Comparison of ENCODE assay signal across 1 mouse cellular context in the genomic region with DNA sequence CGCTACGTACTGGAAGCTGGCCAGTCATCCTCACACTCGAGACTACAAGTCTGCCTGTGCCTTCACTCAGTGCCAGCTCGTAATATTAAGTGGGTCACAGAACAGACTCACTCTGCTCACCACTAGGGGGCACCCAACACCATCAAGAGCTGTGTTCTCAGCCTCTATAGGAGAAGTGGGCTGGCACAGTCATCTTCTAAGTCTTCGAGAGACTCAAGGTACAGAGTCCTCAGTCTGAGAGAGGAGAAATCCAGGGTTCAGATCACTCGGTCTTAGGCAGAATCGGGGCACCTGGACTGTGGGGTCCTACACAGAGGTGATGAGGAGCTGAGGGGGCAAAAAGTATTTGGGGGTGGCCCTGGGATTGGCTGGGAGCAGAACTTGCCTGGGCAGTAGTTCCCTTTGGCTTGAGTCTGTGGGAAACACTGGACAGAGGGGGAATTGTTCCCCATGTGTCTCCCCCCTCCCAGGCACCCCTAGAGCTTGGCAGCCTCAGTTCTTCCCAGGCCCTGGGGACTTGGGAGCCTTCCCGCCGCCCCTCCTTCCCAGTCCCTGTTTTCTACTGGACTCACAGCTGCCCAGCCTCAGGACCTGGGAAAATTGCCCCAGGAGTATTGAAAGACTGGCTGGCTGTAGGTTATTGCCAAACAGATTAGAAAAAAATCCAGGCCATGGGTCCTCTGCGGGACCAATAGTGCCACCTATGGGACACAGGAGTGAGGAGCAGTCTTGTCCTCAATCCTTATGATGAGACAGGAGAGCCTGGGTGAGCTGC.
TF ChIP-seq lines count a peak whose summit lies in the region.

No protein-coding gene starts in this region.

TF ChIP-seq in CH12.LX, 34 proteins besides CTCF, POLR2A, EP300 and RAD21:
- TF ChIP-seq MAZ (IDR thresholded peaks at IDR 0.05; ENCODE audit: low read depth, low read length): no peak
- no peak for TF ChIP-seq USF2 (conservative IDR thresholded peaks at IDR 0.05; ENCODE audit: low read depth, low read length)
- no peak for TF ChIP-seq HCFC1 (IDR thresholded peaks at IDR 0.05; ENCODE audit: low read depth, low read length)
- peak; percentile 81 for TF ChIP-seq SMC3 (IDR thresholded peaks at IDR 0.05; ENCODE audit: low read depth, low read length)
- no peak for TF ChIP-seq MAFK (IDR thresholded peaks at IDR 0.05; ENCODE audit: insufficient replicate concordance, low read length)
- TF ChIP-seq KAT2A (IDR thresholded peaks at IDR 0.05; ENCODE audit: insufficient replicate concordance, low read length): no peak
- TF ChIP-seq TCF12 (IDR thresholded peaks at IDR 0.05; ENCODE audit: low read depth, low read length): no peak
- TF ChIP-seq PAX5 (IDR thresholded peaks at IDR 0.05; ENCODE audit: low read length): no peak
- TF ChIP-seq CHD2 (IDR thresholded peaks at IDR 0.05; ENCODE audit: low read length): no peak
- TF ChIP-seq MXI1 (IDR thresholded peaks at IDR 0.05; ENCODE audit: low read depth, low read length): no peak
- TF ChIP-seq ZNF384 (IDR thresholded peaks at IDR 0.05; ENCODE audit: low read depth, low read length): peak; percentile 93
- TF ChIP-seq ETS1 (conservative IDR thresholded peaks at IDR 0.05; ENCODE audit: low read depth, low read length): no peak
- TF ChIP-seq IRF4 (IDR thresholded peaks at IDR 0.05; ENCODE audit: low read depth, low read length): peak; percentile 33; the same call in 1 of the 2 replicates
- TF ChIP-seq TBP (conservative IDR thresholded peaks at IDR 0.05; ENCODE audit: low read depth, low read length): no peak
- no peak for TF ChIP-seq MEF2A (IDR thresholded peaks at IDR 0.05; ENCODE audit: borderline replicate concordance, low read depth, low read length)
- no peak for TF ChIP-seq NRF1 (IDR thresholded peaks at IDR 0.05; ENCODE audit: low read depth, low read length)
- TF ChIP-seq MAX (IDR thresholded peaks at IDR 0.05; ENCODE audit: low read length): 0 out of 2 replicates have a peak, but pooled peaks have one; percentile 8
- TF ChIP-seq ZMIZ1 (IDR thresholded peaks at IDR 0.05; ENCODE audit: low read depth, low read length): no peak
- TF ChIP-seq CHD1 (IDR thresholded peaks at IDR 0.05; ENCODE audit: low read depth, low read length): no peak
- no peak for TF ChIP-seq RCOR1 (conservative IDR thresholded peaks at IDR 0.05; ENCODE audit: low read depth, low read length)
- TF ChIP-seq MYC (IDR thresholded peaks at IDR 0.05; ENCODE audit: low read depth, low read length): no peak; the same call in 1 of the 2 replicates
- TF ChIP-seq ELF1 (IDR thresholded peaks at IDR 0.05; ENCODE audit: low read depth, low read length): no peak
- TF ChIP-seq UBTF (IDR thresholded peaks at IDR 0.05; ENCODE audit: low read depth, low read length): no peak
